Mouse (Mus musculus) ES-Bruce4 (cell line): ENCODE measurements around the gene Slc6a18. TPM values are rescaled to one million over a fixed set of nuclear protein-coding genes. Genes with fewer than 3 reads are reported as not detected.
A peak's percentile ranks its signal among the peaks of the same experiment; 100 is the strongest.

Experiments
- H3K27ac ChIP-seq: 2 replicates; pipeline ENCODE4 v1.5.1; 2012; ENCODE audit warnings: low read length, inconsistent platforms; ENCODE audit not compliant: insufficient read depth
- H3K27me3 ChIP-seq: 2 replicates; pipeline ENCODE4 v1.6.1; 2012; ENCODE audit warnings: mild to moderate bottlenecking, low read length, inconsistent platforms; ENCODE audit not compliant: control insufficient read depth, poor library complexity, insufficient read depth, severe bottlenecking
- H3K36me3 ChIP-seq: 2 replicates; pipeline ENCODE4 v1.6.1; 2012; ENCODE audit warnings: inconsistent platforms, mild to moderate bottlenecking, low read length, moderate library complexity; ENCODE audit not compliant: control insufficient read depth, poor library complexity, insufficient read depth, severe bottlenecking
- H3K4me1 ChIP-seq: one replicate; pipeline ENCODE4 v1.8.1; 2011; ENCODE audit warnings: low read length; ENCODE audit not compliant: control insufficient read depth, insufficient read depth
- H3K4me3 ChIP-seq: 2 replicates; pipeline ENCODE4 v1.5.1; 2011; ENCODE audit warnings: low read depth, mild to moderate bottlenecking, low read length
- H3K9ac ChIP-seq: 2 replicates; pipeline ENCODE4 v1.6.1; 2012; ENCODE audit warnings: low read depth, mild to moderate bottlenecking, inconsistent platforms; ENCODE audit not compliant: poor library complexity, severe bottlenecking
- H3K9me3 ChIP-seq: replicated peaks from 2 replicates; pipeline ENCODE4 v1.6.1; 2012; ENCODE audit warnings: mild to moderate bottlenecking, low read length, inconsistent platforms; ENCODE audit not compliant: control insufficient read depth, poor library complexity, insufficient read depth, severe bottlenecking
- CTCF ChIP-seq: IDR thresholded peaks from one replicate; pipeline ENCODE4 v1.8.1; 2011; ENCODE audit warnings: low read depth, low read length
- EP300 ChIP-seq: IDR thresholded peaks from 2 replicates; pipeline ENCODE4 v1.6.1; 2011; ENCODE audit warnings: low read depth, low read length; ENCODE audit not compliant: insufficient read depth
- POLR2A ChIP-seq: IDR thresholded peaks from one replicate; pipeline ENCODE4 v1.8.1; 2011; ENCODE audit warnings: low read length; ENCODE audit not compliant: insufficient read depth
- polyA plus RNA-seq: library from polyadenylated mRNA; stranded (reverse); fragments of >200 nt; gene quantifications from 2 replicates; pipeline ENCODE4 v1.2.4, GENCODE M21; 2011; ENCODE audit warnings: low read depth; ENCODE audit not compliant: missing spikeins, insufficient read depth, insufficient read length

Gene Slc6a18
- polyA plus RNA-seq, 1 experiment: not detected

- no peak overlapping the region for H3K4me3 ChIP-seq
- H3K9me3 ChIP-seq: no peaks in the 10 kb centered on the region
- H3K4me1 ChIP-seq: no peaks in the 10 kb centered on the region
- no peak overlapping the region for H3K27ac ChIP-seq
- H3K9ac ChIP-seq: no peak overlapping the region
- no peaks in the 10 kb centered on the region for H3K27me3 ChIP-seq
- no peaks in the 10 kb centered on the region for H3K36me3 ChIP-seq
- TF ChIP-seq EP300 (no peak), CTCF (no peak), POLR2A (no peak)
Measured at GRCm38 (mm10) chr13:73693333-73693732, 15.5 kb upstream of the Slc6a18 start.

- no peak overlapping the region for H3K27ac ChIP-seq
- no peaks in the 10 kb centered on the region for H3K9me3 ChIP-seq
- no peak for TF ChIP-seq POLR2A
- peak; percentile 96 for TF ChIP-seq CTCF
- TF ChIP-seq EP300: no peak
- no peaks in the 10 kb centered on the region for H3K27me3 ChIP-seq
- H3K36me3 ChIP-seq: no peaks in the 10 kb centered on the region
- H3K9ac ChIP-seq: no peak overlapping the region
- H3K4me3 ChIP-seq: no peak overlapping the region
- no peaks in the 10 kb centered on the region for H3K4me1 ChIP-seq
Measured at GRCm38 (mm10) chr13:73692249-73692868, 14.5 kb upstream of the Slc6a18 start.

- no peaks in the 10 kb centered on the region for H3K27me3 ChIP-seq
Measured at GRCm38 (mm10) chr13:73688934-73689333, 11.1 kb upstream of the Slc6a18 start.

GRCm38 (mm10) chr13:73687601-73688000 is 9.8 kb upstream of the Slc6a18 start:
- no peak for TF ChIP-seq POLR2A
- TF ChIP-seq EP300: no peak
- no peak for TF ChIP-seq CTCF
- no peak overlapping the region for H3K27ac ChIP-seq
- no peaks in the 10 kb centered on the region for H3K4me1 ChIP-seq
- H3K9ac ChIP-seq: no peak overlapping the region
- H3K9me3 ChIP-seq: no peaks in the 10 kb centered on the region
- H3K4me3 ChIP-seq: no peak overlapping the region
- H3K36me3 ChIP-seq: no peaks in the 10 kb centered on the region
- H3K27me3 ChIP-seq: no peaks in the 10 kb centered on the region

More at GRCm38 (mm10) chr13:73688934-73689333, 11.1 kb upstream of the Slc6a18 start:
- Histone ChIP-seq H3K9ac (no peak overlapping the region), H3K4me3 (no peak overlapping the region), H3K27ac (no peak overlapping the region), H3K36me3 (no peaks in the 10 kb centered on the region), H3K9me3 (no peaks in the 10 kb centered on the region), H3K4me1 (no peaks in the 10 kb centered on the region)
- TF ChIP-seq CTCF (no peak), POLR2A (no peak), EP300 (no peak)

- no peak overlapping the region for H3K4me3 ChIP-seq
- TF ChIP-seq CTCF (no peak), POLR2A (no peak), EP300 (no peak)
- no peaks in the 10 kb centered on the region for H3K27me3 ChIP-seq
- no peak overlapping the region for H3K27ac ChIP-seq
- H3K9me3 ChIP-seq: no peaks in the 10 kb centered on the region
- H3K9ac ChIP-seq: no peak overlapping the region
- H3K36me3 ChIP-seq: no peaks in the 10 kb centered on the region
- H3K4me1 ChIP-seq: no peaks in the 10 kb centered on the region
Measured at GRCm38 (mm10) chr13:73685502-73685901, 7.7 kb upstream of the Slc6a18 start.

- Histone ChIP-seq H3K9ac (no peak overlapping the region), H3K27ac (no peak overlapping the region), H3K4me1 (no peaks in the 10 kb centered on the region), H3K9me3 (no peaks in the 10 kb centered on the region), H3K4me3 (no peak overlapping the region), H3K36me3 (no peaks in the 10 kb centered on the region), H3K27me3 (no peaks in the 10 kb centered on the region)
- TF ChIP-seq POLR2A (no peak), CTCF (no peak), EP300 (no peak)
Measured at GRCm38 (mm10) chr13:73684412-73684811, 6.6 kb upstream of the Slc6a18 start.
